Mouse (Mus musculus) CD4-positive, CD25-positive, alpha-beta regulatory T cell (primary cell): ENCODE results near the gene Lrmp. TPM values are rescaled to one million over a fixed set of nuclear protein-coding genes. Genes with fewer than 3 reads are reported as not detected.

ENCODE experiments used
- polyA plus RNA-seq: library from polyadenylated mRNA; unstranded; fragments of 100-300 nt; shearing (Covaris generic); gene quantifications from one replicate; pipeline ENCODE4 v1.2.1, GENCODE M21; 2017

Lrmp gene
- 249 TPM for polyA plus RNA-seq

GRCm38 (mm10) chr6:145115476-145116097 is at the start of gene Lrmp:
Gene Lrmp (plus strand): TSS chr6:145115653.

DNA sequence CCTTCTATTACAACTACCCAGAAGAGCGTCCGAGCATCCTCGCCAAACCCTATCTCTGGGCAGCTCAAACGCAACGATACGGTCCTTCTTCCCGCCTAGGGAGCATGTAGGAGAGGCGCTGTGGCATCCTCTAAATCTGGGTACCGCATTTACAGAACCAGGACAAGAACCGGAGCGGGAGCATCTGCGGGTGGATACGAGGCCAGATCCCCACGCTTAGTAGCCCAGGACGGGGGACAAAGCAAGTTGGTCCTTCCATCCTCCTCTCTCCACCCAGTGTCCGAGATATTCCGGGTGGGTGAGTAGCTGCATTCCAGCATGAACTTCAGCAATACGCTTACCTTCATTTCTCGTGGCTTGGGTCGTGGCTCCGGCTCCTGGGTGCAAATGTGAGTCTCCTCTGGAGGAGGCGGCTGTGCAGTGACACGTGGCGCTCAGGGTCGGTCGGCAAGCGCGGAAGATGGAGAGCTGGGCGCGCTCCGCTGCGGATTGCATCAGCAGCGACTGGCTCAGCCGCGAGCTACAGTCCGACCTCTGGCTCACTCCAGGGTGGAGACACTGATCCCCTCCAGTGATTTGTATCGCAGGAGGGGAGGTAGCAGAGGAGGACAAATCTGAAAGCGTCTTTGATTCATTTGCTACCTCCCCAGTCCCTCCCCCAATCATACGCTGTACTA is 39.8 kb upstream of the Lrmp start, which contains the start of gene Bcat1:
TSS of gene Bcat1 (minus strand) at position 637 of the 677 bp plus-strand sequence.

GRCm38 (mm10) chr6:145210816-145211338 is 95.4 kb downstream of the Lrmp start, which contains the start of the genes Casc1 and Etfrf1:
Gene Casc1 (minus strand): TSS chr6:145211005.
Gene Etfrf1 (plus strand): TSS chr6:145211134.

Other genes starting within 250 kb of the Lrmp start
- 6.0 TPM for gene Bcat1, start 39.5 kb upstream of the Lrmp start, polyA plus RNA-seq
- 1.3 TPM for gene Casc1, start 95.4 kb downstream of the Lrmp start, polyA plus RNA-seq
- gene Etfrf1, start 95.5 kb downstream of the Lrmp start, polyA plus RNA-seq, result 24.7 TPM
- 180 TPM for gene Kras, start 134.6 kb downstream of the Lrmp start, polyA plus RNA-seq